Mouse (Mus musculus): ENCODE results near the gene Lamb3.

DNA sequence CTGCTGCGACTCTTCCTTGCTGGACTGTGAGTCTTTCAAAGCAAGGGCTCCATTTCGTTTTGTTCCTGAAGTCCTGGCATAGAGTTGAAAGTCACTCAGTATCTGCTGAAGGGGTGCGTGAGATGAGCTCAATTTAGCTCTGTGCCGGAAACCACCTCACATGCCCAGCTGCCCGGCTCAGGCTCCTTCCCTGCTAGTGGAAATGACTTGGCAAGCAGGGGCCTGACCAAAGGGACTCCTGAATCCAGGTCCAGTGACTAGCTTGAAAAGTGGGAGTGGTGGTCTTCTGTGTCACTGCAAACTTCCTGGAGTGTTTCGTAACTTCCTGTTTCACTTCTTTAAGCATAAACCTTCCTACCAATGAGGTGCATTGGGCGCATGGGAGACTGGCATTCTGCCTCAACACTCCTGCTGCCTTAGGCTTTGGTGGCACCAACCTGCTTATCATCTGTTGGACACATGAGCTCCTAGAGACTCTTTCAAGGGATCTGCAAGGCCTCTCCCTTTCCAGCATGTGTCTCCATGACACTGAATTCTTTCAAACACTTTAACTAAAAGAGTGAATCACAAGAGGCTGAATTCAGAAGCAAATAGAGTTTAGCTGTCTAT lies 15.7 kb upstream of the Lamb3 start:
- TF ChIP-seq CTCF (IDR thresholded peaks at IDR 0.05; ENCODE audit: low read depth, low read length) (no peak), GATA1 (IDR thresholded peaks at IDR 0.05; ENCODE audit: borderline replicate concordance, low read length) (no peak), GATA2 (IDR thresholded peaks at IDR 0.05; ENCODE audit: borderline replicate concordance, low read depth, low read length) (no peak)

All from G1E (cell line).